Mouse (Mus musculus) mesoderm, embryonic 11.5 days (tissue): ENCODE results near the gene Cst6.

ENCODE experiments used
- DNase-seq: peaks from one replicate; pipeline ENCODE4 v3.0.0-alpha.2; 2012; ENCODE audit warnings: low read depth, low spot score

Gene Cst6

GRCm38 (mm10) chr19:5348526-5349501 lies 560 bp downstream of the Cst6 start:
- no peak for DNase-seq

DNA sequence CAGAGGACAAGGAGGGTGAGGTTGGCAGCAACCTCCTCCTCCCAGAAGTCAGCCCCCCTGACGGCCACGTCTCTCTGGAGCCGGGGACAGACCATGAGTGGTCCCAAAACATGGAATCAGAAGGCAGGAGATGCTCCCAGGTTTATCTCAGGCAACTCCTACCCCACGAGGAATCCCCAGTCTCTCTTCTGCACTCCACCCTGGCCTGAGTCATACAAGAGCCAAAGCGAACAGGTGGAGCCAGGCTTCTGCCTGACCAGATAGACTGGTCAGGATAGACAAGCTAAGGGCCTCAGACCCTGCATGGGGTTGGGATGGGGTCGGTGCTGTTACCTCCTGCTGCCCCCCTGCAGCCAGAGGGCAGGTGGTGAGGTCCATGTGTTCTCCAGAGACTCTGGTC lies 1.3 kb downstream of the Cst6 start:
- DNase-seq = no peak

- no peak for DNase-seq
Observed at GRCm38 (mm10) chr19:5345297-5346131, 3.9 kb downstream of the Cst6 start.

GRCm38 (mm10) chr19:5341360-5341759 lies 8.0 kb downstream of the Cst6 start:
- no peak for DNase-seq

- DNase-seq = peak; percentile 77
Observed at GRCm38 (mm10) chr19:5337975-5338374, 11.4 kb downstream of the Cst6 start.

GRCm38 (mm10) chr19:5335441-5335840 lies 13.9 kb downstream of the Cst6 start, which contains the start of gene Catsper1:
Gene Catsper1 (plus strand): TSS chr19:5335741.
- no peak for DNase-seq

GRCm38 (mm10) chr19:5334741-5335140 lies 14.6 kb downstream of the Cst6 start:
- DNase-seq = no peak

- no peak for DNase-seq
Observed at GRCm38 (mm10) chr19:5327970-5328369, 21.4 kb downstream of the Cst6 start.

GRCm38 (mm10) chr19:5323801-5324200 lies 25.6 kb downstream of the Cst6 start:
- DNase-seq = no peak

DNA sequence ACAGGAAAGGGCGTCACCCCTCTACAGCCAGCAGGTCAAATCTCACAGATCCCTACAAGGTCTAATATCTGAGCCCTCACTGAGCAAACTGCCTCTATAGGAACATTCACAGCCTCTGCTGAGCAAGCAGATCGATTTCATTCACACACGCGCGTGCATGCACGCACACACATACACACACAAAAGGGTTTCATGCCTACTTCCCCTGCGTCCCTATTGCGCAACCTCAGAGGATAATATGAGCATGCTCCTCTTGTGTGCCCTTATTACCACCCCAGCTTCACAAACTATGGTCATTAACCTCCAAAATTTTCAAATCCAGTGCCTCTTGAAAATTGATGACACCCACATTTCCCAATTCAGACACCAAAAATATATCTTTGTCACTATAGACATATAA lies 36.2 kb downstream of the Cst6 start:
- DNase-seq = no peak

GRCm38 (mm10) chr19:5309025-5309424 lies 40.3 kb downstream of the Cst6 start:
- DNase-seq = peak; percentile 60

DNA sequence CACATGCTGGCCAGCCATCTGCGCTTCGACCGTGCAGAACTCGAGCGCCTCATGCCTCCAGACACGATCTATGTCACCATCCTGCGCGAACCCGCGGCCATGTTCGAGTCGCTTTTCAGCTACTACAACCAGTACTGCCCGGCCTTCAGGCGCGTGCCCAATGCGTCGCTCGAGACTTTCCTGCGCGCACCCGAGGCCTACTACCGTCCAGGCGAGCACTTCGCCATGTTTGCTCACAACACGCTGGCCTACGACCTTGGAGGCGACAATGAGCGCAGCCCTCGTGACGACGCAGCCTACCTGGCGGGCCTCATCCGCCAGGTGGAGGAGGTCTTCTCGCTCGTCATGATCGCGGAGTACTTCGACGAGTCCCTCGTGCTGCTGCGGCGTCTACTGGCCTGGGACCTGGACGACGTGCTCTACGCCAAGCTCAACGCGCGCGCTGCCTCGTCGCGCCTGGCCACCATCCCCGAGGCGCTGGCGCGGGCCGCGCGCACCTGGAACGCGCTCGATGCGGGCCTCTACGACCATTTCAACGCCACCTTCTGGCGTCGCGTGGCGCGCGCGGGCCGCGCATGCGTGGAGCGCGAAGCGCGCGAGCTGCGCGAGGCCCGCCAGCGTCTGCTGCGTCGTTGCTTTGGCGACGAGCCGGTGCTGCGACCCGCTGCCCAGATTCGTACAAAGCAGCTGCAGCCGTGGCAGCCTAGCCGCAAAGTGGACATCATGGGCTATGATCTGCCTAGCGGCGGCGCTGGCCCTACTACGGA lies 42.2 kb downstream of the Cst6 start:
- peak; percentile 34 for DNase-seq

GRCm38 (mm10) chr19:5306279-5306678 lies 43.1 kb downstream of the Cst6 start:
- no peak for DNase-seq

DNA sequence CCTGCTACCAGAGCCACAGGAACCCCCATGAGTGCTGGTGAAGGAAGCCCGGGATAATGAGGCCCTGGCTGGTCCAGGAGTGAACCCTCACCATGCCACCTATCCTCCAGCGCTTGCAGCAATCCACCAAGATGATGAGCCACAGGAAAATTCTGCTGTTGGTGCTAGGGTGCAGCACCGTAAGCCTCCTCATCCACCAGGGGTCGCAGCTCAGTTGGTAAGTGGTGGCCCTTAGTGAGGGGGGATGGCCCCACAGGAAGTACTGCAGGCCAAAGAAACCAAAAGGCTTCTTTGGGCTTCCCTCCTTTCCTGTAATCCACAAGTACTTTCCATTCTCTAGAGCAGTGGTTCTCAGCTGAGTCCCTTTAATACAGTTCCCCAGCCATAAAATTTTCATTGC lies 46.9 kb downstream of the Cst6 start:
- peak; percentile 47 for DNase-seq

- no peak for DNase-seq
Observed at GRCm38 (mm10) chr19:5300588-5300987, 48.8 kb downstream of the Cst6 start.

- DNase-seq = peak; percentile 44
Observed at GRCm38 (mm10) chr19:5297903-5298800, 51.2 kb downstream of the Cst6 start, which contains the start of gene Gal3st3. Gene Gal3st3 (plus strand): TSS chr19:5298331.

DNA sequence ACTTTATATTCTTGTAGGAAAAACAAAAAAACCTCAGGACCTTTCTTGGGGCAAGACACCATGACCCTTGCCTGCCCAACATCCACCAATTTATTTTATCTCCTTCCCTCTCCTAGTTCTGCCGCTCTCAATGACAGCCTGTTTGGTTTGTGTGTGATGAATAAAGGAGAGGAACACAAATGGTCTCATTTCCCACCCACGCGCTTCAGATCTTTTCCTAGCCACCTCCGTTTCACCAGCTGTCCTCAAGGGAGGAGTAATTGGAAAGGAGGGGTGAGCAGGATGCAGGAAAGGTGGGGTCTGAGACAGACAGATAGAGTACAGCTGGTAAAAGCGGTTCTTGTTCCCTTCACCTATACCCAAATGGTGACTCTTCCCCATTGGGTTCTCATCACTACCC lies 52.7 kb downstream of the Cst6 start:
- no peak for DNase-seq

GRCm38 (mm10) chr19:5295736-5296075 lies 53.7 kb downstream of the Cst6 start:
- DNase-seq = no peak

DNA sequence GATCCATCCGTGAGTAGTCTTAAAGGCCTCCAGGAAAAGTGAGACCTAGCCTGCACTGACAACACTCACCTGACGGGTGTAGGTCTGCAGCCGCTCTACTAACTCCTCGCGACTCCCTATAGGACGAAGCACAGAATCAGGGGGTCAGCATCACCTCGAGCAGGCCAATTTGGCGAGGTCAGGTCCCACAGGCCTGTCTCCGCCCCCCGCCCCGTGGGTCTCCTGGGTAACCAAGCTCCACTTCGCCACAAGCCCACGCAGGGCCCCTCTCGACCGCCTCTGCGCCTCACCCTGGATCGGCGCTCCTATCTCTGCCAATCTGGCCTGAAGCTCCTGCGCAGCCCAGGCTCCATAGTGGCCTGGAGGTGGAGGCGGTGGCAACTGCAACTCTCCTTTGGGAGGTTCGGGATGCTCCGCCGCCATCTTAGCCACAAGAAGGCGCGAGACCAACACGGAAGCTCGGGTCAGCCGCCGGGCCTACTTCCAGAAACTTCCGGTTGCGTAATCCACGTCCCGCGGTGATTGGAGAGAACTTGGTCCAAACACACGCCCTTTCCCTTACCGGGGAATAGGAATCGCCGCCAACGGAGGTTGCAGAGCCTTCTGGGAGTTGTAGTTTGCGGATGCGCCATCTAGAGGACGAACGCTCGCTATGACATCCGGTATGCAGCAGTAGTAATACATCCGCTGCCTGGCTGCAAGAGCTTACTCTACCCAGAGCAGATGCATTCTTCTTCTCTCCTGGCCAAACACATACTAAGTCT lies 54.2 kb downstream of the Cst6 start, which contains the start of gene Sf3b2:
Gene Sf3b2 (minus strand): TSS at position 484 of the 764 bp plus-strand sequence.
- peak; percentile 100 for DNase-seq
